Mouse (Mus musculus): ENCODE data around the gene Lgalsl. TPM values are rescaled to one million over a fixed set of nuclear protein-coding genes. Genes with fewer than 3 reads are reported as not detected.

Lgalsl gene
- not detected in 2 replicates for polyA plus RNA-seq (2012; ENCODE audit: insufficient read depth, insufficient read length, low replicate concordance, missing spikeins)

DNA sequence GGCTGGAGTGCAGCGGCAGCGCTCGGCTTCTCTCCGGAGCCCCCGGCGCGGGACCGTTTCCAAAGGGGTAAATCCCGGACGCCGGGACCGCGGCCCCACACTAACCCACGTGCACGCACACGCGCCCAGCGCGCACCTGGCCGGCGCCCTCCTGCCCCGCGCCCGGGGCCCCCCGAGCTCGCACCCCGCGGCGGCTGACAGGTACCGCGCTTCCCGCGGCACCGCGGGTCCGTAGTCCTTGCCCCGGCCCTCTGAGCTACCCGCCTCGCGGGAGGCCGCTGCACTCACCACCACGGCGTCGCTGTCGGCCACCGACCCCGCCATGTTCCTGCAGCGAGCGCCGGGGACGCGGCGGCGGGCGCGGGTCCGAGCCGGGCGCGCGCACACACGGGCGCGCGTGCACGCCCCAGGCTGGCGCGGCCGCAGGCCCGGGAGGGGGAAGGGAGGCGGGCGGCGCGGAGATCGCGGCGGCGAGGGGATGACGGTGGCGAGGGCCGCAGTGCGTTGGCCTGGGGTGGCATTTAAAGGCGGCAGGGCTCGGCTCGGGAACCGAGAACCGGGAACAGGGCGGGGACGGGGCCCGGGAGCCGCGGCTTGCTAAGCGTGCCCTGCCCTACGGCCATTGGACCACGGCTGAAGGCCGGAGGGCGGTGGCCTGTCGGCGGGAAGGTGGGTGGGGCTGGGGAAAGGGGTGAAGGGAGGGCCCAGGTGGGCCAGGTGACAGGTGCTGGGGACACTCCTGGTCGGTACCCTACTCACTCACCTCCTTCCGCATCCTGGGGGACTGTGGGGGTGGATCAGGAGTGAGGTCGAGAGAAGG lies at the start of gene Lgalsl:
TSS of gene Lgalsl (minus strand) at position 371 of the 820 bp plus-strand sequence.
- TF ChIP-seq CTCF (IDR thresholded peaks at IDR 0.05; ENCODE audit: insufficient read depth, low read depth, low read length) (no peak), POLR2A (IDR thresholded peaks at IDR 0.05; ENCODE audit: insufficient read depth, low read depth, low read length) (peak; percentile 68)
- peaks cover 13% of the 10 kb centered on the region for H3K4me1 ChIP-seq (ENCODE audit: control insufficient read depth, insufficient read depth, low read length)
- 1% methylated on average over 102 of the region's 102 CpGs for WGBS
- peak within 1 kb of the TSS; percentile 68 for H3K27ac ChIP-seq (ENCODE audit: insufficient read depth, low read depth, low read length)
- peak within 1 kb of the TSS; percentile 77 for H3K4me3 ChIP-seq (ENCODE audit: insufficient read depth, low read depth, low read length)

GRCm38 (mm10) chr11:20878644-20879043 lies 47.8 kb upstream of the Lgalsl start:
- Histone ChIP-seq H3K27ac (ENCODE audit: insufficient read depth, low read depth, low read length) (no peak overlapping the region), H3K4me1 (ENCODE audit: control insufficient read depth, insufficient read depth, low read length) (no peaks in the 10 kb centered on the region), H3K4me3 (ENCODE audit: insufficient read depth, low read depth, low read length) (no peak overlapping the region)
- TF ChIP-seq CTCF (IDR thresholded peaks at IDR 0.05; ENCODE audit: insufficient read depth, low read depth, low read length) (no peak), POLR2A (IDR thresholded peaks at IDR 0.05; ENCODE audit: insufficient read depth, low read depth, low read length) (no peak)
- WGBS = 86% methylated on average over 5 of the region's 5 CpGs

- 79% methylated on average over 3 of the region's 3 CpGs for WGBS
- H3K27ac ChIP-seq (ENCODE audit: insufficient read depth, low read depth, low read length) = no peak overlapping the region
- TF ChIP-seq CTCF (IDR thresholded peaks at IDR 0.05; ENCODE audit: insufficient read depth, low read depth, low read length) = no peak
- TF ChIP-seq POLR2A (IDR thresholded peaks at IDR 0.05; ENCODE audit: insufficient read depth, low read depth, low read length) = no peak
- H3K4me1 ChIP-seq (ENCODE audit: control insufficient read depth, insufficient read depth, low read length) = no peaks in the 10 kb centered on the region
- no peak overlapping the region for H3K4me3 ChIP-seq (ENCODE audit: insufficient read depth, low read depth, low read length)
Observed at GRCm38 (mm10) chr11:20877578-20878096, 46.8 kb upstream of the Lgalsl start.

GRCm38 (mm10) chr11:20873386-20873785 lies 42.5 kb upstream of the Lgalsl start:
- TF ChIP-seq CTCF (IDR thresholded peaks at IDR 0.05; ENCODE audit: insufficient read depth, low read depth, low read length) = no peak
- no peak for TF ChIP-seq POLR2A (IDR thresholded peaks at IDR 0.05; ENCODE audit: insufficient read depth, low read depth, low read length)
- Histone ChIP-seq H3K4me1 (ENCODE audit: control insufficient read depth, insufficient read depth, low read length) (no peaks in the 10 kb centered on the region), H3K27ac (ENCODE audit: insufficient read depth, low read depth, low read length) (no peak overlapping the region), H3K4me3 (ENCODE audit: insufficient read depth, low read depth, low read length) (no peak overlapping the region)
- WGBS = 87% methylated on average over 5 of the region's 5 CpGs

DNA sequence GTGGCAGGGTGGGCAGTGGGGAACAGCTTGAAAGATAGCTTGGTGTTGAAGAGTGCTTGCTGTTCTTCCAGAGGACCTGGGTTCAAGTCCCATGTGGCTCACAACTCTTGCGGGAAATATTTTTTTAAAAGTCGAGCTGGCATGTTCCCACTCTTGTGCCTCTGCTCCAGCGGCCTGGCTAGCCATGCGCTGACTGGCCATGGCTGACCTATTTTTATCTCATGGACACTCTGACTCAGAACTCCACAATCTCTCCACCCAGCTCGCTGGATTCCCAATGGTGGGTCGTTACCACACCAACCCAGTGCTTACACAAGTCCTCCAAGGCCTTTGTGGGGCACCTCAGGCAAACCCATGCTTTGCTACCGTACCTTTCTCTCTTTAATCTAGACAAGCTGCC lies 42.1 kb upstream of the Lgalsl start:
- Histone ChIP-seq H3K27ac (ENCODE audit: insufficient read depth, low read depth, low read length) (no peak overlapping the region), H3K4me3 (ENCODE audit: insufficient read depth, low read depth, low read length) (no peak overlapping the region), H3K4me1 (ENCODE audit: control insufficient read depth, insufficient read depth, low read length) (no peaks in the 10 kb centered on the region)
- WGBS = 74% methylated on average over 7 of the region's 7 CpGs
- TF ChIP-seq CTCF (IDR thresholded peaks at IDR 0.05; ENCODE audit: insufficient read depth, low read depth, low read length) (no peak), POLR2A (IDR thresholded peaks at IDR 0.05; ENCODE audit: insufficient read depth, low read depth, low read length) (no peak)

GRCm38 (mm10) chr11:20872444-20872843 lies 41.6 kb upstream of the Lgalsl start:
- no peak overlapping the region for H3K4me3 ChIP-seq (ENCODE audit: insufficient read depth, low read depth, low read length)
- WGBS = 92% methylated on average over 2 of the region's 2 CpGs

DNA sequence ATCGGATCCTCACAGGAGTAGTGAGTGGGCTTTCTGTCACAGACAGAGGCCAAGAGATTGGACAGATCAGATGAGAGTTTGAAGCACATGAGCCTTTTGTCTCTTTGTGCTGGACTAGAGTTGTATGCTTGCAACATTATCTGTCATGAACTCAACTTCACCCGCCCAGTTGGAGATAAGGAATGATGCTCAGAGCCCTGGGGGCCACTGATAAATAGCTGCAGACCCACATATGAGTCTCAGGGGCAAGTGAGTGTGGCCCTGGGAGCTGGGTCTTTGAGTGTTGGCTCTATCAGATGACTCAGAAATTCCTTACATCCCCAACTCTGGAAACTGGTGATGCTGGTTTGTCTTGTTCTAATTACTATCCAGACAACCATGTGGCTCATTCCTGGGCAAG lies 39.1 kb upstream of the Lgalsl start:
- 95% methylated on average over 2 of the region's 2 CpGs for WGBS
- Histone ChIP-seq H3K27ac (ENCODE audit: insufficient read depth, low read depth, low read length) (no peak overlapping the region), H3K4me1 (ENCODE audit: control insufficient read depth, insufficient read depth, low read length) (no peaks in the 10 kb centered on the region), H3K4me3 (ENCODE audit: insufficient read depth, low read depth, low read length) (no peak overlapping the region)
- TF ChIP-seq POLR2A (IDR thresholded peaks at IDR 0.05; ENCODE audit: insufficient read depth, low read depth, low read length) (no peak), CTCF (IDR thresholded peaks at IDR 0.05; ENCODE audit: insufficient read depth, low read depth, low read length) (no peak)

More at GRCm38 (mm10) chr11:20872444-20872843, 41.6 kb upstream of the Lgalsl start:
- Histone ChIP-seq H3K27ac (ENCODE audit: insufficient read depth, low read depth, low read length) (no peak overlapping the region), H3K4me1 (ENCODE audit: control insufficient read depth, insufficient read depth, low read length) (no peaks in the 10 kb centered on the region)
- no peak for TF ChIP-seq CTCF (IDR thresholded peaks at IDR 0.05; ENCODE audit: insufficient read depth, low read depth, low read length)
- no peak for TF ChIP-seq POLR2A (IDR thresholded peaks at IDR 0.05; ENCODE audit: insufficient read depth, low read depth, low read length)

DNA sequence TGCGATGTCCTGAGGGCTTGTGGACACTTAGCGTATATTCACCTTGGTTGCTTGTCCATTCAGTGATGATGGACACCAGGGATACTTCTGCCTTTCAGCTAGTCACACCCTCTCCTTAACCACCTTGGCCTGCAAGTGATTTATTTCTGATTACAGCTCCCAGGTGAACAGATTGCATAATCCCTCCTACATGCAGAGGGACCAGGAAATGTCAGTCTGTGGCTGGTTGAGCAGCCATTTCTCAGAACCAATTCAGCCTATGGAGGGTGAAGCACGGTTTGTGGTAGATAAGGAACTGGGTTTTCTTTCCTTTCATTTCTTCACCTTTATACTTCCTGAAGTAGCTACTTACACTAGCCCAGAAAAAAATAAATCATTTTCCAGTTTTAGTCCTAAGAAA lies 34.6 kb upstream of the Lgalsl start:
- Histone ChIP-seq H3K4me1 (ENCODE audit: control insufficient read depth, insufficient read depth, low read length) (peaks cover 3% of the 10 kb centered on the region), H3K27ac (ENCODE audit: insufficient read depth, low read depth, low read length) (0 out of 2 replicates have a peak overlapping the region, but pooled peaks have one; percentile 20), H3K4me3 (ENCODE audit: insufficient read depth, low read depth, low read length) (no peak overlapping the region)
- no peak for TF ChIP-seq POLR2A (IDR thresholded peaks at IDR 0.05; ENCODE audit: insufficient read depth, low read depth, low read length)
- TF ChIP-seq CTCF (IDR thresholded peaks at IDR 0.05; ENCODE audit: insufficient read depth, low read depth, low read length) = no peak
- over 99% methylated on average over 3 of the region's 3 CpGs for WGBS

- peaks cover 3% of the 10 kb centered on the region for H3K4me1 ChIP-seq (ENCODE audit: control insufficient read depth, insufficient read depth, low read length)
- H3K27ac ChIP-seq (ENCODE audit: insufficient read depth, low read depth, low read length) = peak overlapping the region; percentile 53; the same call in 1 of the 2 replicates
- H3K4me3 ChIP-seq (ENCODE audit: insufficient read depth, low read depth, low read length) = no peak overlapping the region
- WGBS = 33% methylated on average over 6 of the region's 6 CpGs
- TF ChIP-seq POLR2A (IDR thresholded peaks at IDR 0.05; ENCODE audit: insufficient read depth, low read depth, low read length) (no peak), CTCF (IDR thresholded peaks at IDR 0.05; ENCODE audit: insufficient read depth, low read depth, low read length) (no peak)
Observed at GRCm38 (mm10) chr11:20864647-20865046, 33.8 kb upstream of the Lgalsl start.
